Mouse (Mus musculus) neural tube, embryonic 13.5 days (tissue): ENCODE measurements at regions not wholly inside any gene's neighbourhood (a gene's known extent, or its start where the extent isn't known, plus 50 kb on each side); places are given as distances from the start of the nearest gene placed in this dataset.

ENCODE experiments used
- ATAC-seq: fragments of 200-750 bp; cut with Nextera tagmentation; 2 replicates; pipeline ENCODE4 v1.8.0; 2017; ENCODE audit warnings: low read depth, mild to moderate bottlenecking, moderate TSS enrichment, moderate library complexity
- H3K27ac ChIP-seq: fragments of 300-500 bp; sonication (generic); replicated peaks from 2 replicates; pipeline ENCODE4 v1.5.1; 2015; ENCODE audit warnings: moderate library complexity, mild to moderate bottlenecking, inconsistent platforms
- H3K27me3 ChIP-seq: fragments of 300-500 bp; sonication (generic); 2 replicates; pipeline ENCODE4 v1.6.1; 2015; ENCODE audit warnings: mild to moderate bottlenecking, inconsistent platforms
- H3K36me3 ChIP-seq: fragments of 300-500 bp; sonication (generic); 2 replicates; pipeline ENCODE4 v1.6.1; 2015; ENCODE audit warnings: mild to moderate bottlenecking, inconsistent platforms
- H3K4me1 ChIP-seq: fragments of 300-500 bp; sonication (generic); replicated peaks from 2 replicates; pipeline ENCODE4 v1.6.1; 2015; ENCODE audit warnings: inconsistent platforms
- H3K4me2 ChIP-seq: fragments of 300-500 bp; sonication (generic); 2 replicates; pipeline ENCODE4 v1.6.1; 2015; ENCODE audit warnings: inconsistent platforms, mild to moderate bottlenecking, moderate library complexity
- H3K4me3 ChIP-seq: fragments of 300-500 bp; sonication (generic); 2 replicates; pipeline ENCODE4 v1.5.1; 2015; ENCODE audit warnings: mild to moderate bottlenecking, inconsistent platforms
- H3K9ac ChIP-seq: fragments of 300-500 bp; sonication (generic); 2 replicates; pipeline ENCODE4 v1.6.1; 2015; ENCODE audit warnings: moderate library complexity, mild to moderate bottlenecking, inconsistent platforms
- H3K9me3 ChIP-seq: fragments of 300-500 bp; sonication (generic); 2 replicates; pipeline ENCODE4 v1.6.1; 2016; ENCODE audit warnings: inconsistent platforms
- WGBS: fragments of 180-500 bp; shearing (Covaris S2); methylation state at CpG from one replicate; pipeline ENCODE4 v1.1.7; 2015; 5-methylcytosine and 5-hydroxymethylcytosine counted together

GRCm38 (mm10) chr2:10826134-10826767 is 345.7 kb upstream of the Prkcq start:
- ATAC-seq, result no peak
- Histone ChIP-seq H3K27ac (no peak overlapping the region), H3K9me3 (no peaks in the 10 kb centered on the region), H3K4me1 (no peaks in the 10 kb centered on the region), H3K27me3 (0 out of 2 replicates have a peak, but pooled peaks cover 4% of the 10 kb centered on the region), H3K36me3 (no peaks in the 10 kb centered on the region), H3K4me3 (no peak overlapping the region), H3K9ac (no peak overlapping the region), H3K4me2 (peak overlapping the region; percentile 53; the same call in 1 of the 2 replicates)
- 86% methylated on average over 10 of the region's 10 CpGs for WGBS

GRCm38 (mm10) chr2:10839976-10840375 is 331.9 kb upstream of the Prkcq start:
- WGBS, result 45% methylated on average over 5 of the region's 5 CpGs
- Histone ChIP-seq H3K36me3 (no peaks in the 10 kb centered on the region), H3K4me1 (no peaks in the 10 kb centered on the region), H3K9me3 (no peaks in the 10 kb centered on the region; the same call in 1 of the 2 replicates), H3K4me3 (no peak overlapping the region), H3K27ac (no peak overlapping the region), H3K9ac (no peak overlapping the region), H3K4me2 (no peak overlapping the region), H3K27me3 (no peaks in the 10 kb centered on the region)
- no peak for ATAC-seq

DNA sequence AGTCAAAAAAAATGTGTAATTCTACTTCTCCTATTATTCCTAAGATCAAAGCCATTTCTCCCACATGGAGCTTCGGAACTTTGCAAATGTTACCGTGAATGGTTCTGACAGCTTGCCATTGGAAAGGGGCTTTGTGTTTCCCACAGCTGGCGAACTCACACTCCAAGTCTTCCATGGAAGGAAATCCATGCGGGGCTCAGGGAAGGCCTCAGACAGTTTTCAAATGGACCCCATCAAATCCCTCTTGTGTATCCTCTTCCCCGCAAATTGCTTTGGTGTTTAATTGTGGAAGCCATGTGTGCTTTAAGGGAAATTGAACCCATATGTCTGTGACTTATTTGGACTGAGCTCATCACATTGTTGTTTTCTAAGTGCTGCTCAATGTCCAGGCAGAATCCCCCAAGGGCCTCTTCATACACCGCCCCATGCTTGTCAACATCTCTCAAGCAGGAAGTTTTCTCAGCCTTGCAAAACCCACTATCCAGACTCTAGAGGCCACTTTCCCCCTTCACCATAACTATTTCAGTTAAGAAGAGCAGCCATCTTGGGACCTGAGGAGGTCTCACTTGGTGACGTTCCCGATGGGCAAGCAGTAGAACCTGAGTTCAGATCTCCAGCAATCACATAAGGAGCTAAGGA is 310.1 kb upstream of the Prkcq start:
- no peaks in the 10 kb centered on the region for H3K27me3 ChIP-seq
- H3K4me2 ChIP-seq, result no peak overlapping the region
- no peak overlapping the region for H3K27ac ChIP-seq
- H3K9me3 ChIP-seq, result no peaks in the 10 kb centered on the region
- WGBS, result 68% methylated on average over 8 of the region's 8 CpGs
- no peaks in the 10 kb centered on the region for H3K36me3 ChIP-seq
- H3K4me1 ChIP-seq, result no peaks in the 10 kb centered on the region
- no peak overlapping the region for H3K4me3 ChIP-seq
- ATAC-seq, result no peak
- no peak overlapping the region for H3K9ac ChIP-seq

DNA sequence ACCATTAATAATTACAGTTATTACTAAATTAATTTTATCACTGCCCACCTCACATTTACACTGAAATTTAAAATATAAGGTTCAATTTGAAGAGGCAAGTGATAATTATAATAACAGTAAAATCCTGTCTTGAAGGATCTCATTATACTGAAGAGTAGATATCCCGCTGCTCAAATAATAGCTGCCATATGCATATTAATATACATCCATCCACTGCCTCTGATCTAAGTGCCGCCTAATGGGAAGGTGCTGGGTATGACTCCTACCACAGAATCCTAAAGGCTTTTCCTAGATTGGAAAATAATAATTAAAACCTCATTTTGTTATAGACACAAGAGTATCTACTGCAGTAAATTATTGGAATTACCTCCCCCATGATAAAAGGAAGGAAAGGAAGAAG is 307.5 kb upstream of the Prkcq start:
- Histone ChIP-seq H3K4me2 (no peak overlapping the region), H3K4me3 (no peak overlapping the region), H3K4me1 (no peaks in the 10 kb centered on the region), H3K36me3 (no peaks in the 10 kb centered on the region), H3K9me3 (no peaks in the 10 kb centered on the region), H3K27me3 (no peaks in the 10 kb centered on the region), H3K27ac (no peak overlapping the region), H3K9ac (no peak overlapping the region)
- ATAC-seq, result peak; percentile 87
- 75% methylated on average over 2 of the region's 2 CpGs for whole genome bisulfite sequencing

DNA sequence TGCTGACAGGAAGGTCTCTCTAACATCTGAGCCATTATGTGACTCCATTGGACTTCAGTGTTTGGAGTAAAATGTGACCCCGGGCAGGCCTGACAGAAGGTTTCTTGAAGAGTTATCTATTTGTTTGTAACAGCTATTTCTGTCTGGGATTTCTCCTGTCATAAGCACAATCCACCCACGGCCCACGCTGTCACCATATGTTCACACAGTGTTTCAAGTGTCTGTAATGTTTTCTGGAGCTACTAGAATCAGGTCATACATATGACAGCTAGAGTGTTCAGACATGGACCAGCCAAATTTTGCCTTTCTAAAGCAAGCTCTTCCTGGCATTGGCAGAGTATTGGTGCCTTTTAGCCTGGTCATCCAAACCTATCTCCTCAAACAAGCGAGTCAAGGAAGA is 297.6 kb upstream of the Prkcq start:
- no peaks in the 10 kb centered on the region for H3K4me1 ChIP-seq
- H3K36me3 ChIP-seq, result no peaks in the 10 kb centered on the region
- no peak overlapping the region for H3K27ac ChIP-seq
- H3K4me2 ChIP-seq, result no peak overlapping the region
- no peak for ATAC-seq
- no peak overlapping the region for H3K4me3 ChIP-seq
- no peaks in the 10 kb centered on the region for H3K27me3 ChIP-seq
- H3K9ac ChIP-seq, result no peak overlapping the region
- H3K9me3 ChIP-seq, result no peaks in the 10 kb centered on the region
- 92% methylated on average over 4 of the region's 4 CpGs for WGBS

- Histone ChIP-seq H3K4me1 (no peaks in the 10 kb centered on the region), H3K27ac (no peak overlapping the region), H3K36me3 (no peaks in the 10 kb centered on the region), H3K9me3 (no peaks in the 10 kb centered on the region), H3K27me3 (no peaks in the 10 kb centered on the region), H3K9ac (no peak overlapping the region), H3K4me2 (no peak overlapping the region), H3K4me3 (no peak overlapping the region)
- WGBS, result 87% methylated on average over 3 of the region's 3 CpGs
- ATAC-seq, result no peak
Observed at GRCm38 (mm10) chr2:10901926-10902325, 270.0 kb upstream of the Prkcq start.

DNA sequence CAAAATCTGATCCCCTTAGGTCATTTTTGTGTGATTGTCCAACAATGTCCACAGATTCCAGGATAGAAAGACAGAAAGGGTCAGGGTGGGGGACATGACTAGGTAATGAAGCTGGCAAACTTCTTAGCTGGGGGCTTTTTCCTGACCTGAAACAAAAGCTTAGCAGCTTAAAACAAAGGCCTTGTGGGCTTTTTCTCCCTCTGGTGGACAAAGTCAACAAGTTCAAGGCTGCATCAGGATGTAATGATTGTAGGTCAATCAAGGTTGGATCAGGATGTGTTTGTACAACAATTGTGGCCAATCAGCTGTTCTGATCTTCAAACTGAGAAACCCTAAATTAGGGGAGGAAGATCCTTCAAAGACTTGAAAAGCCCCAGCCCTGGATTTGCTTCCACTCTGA is 252.0 kb upstream of the Prkcq start:
- Histone ChIP-seq H3K4me1 (peaks cover 15% of the 10 kb centered on the region; the same call in 1 of the 2 replicates), H3K4me3 (no peak overlapping the region), H3K27ac (no peak overlapping the region), H3K4me2 (no peak overlapping the region), H3K36me3 (no peaks in the 10 kb centered on the region), H3K9me3 (no peaks in the 10 kb centered on the region), H3K9ac (no peak overlapping the region), H3K27me3 (no peaks in the 10 kb centered on the region)
- ATAC-seq, result no peak

DNA sequence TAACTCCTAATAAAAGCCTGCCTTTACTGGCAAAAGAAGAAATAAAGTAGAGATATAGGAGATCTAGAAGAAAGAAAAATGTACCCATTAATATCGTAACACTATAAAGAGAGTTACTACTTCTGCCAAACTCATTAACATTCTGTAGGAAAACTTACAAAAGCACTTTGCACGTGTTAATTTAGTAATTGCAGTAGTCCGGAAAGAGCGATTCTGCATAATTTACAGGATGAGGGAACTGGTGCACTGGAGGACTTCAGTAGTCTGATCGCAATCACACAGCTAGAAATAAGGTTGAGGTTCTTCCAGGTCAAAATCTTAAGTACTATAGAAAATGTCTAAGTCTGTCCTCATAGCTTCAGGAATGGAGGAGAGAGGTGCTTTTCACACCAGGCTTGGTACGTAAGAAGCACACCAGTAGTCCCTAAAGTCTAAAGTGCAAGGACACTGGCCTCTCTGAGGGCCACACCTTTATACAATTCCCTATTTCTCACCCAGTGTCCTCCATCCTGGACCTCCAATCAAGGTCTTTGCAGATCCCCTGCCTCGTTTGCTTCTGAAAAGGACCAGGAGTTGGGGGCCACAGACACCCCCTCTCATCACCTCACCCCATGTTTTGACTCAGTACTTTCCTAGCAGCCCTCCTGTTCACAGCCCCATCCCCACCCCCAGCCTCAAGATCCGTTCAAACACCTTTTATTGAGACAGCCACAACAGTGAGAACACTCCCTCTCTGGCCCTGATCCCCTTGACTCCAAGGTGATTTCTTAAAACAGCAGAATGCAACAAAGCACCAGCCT is 251.0 kb upstream of the Prkcq start:
- Histone ChIP-seq H3K4me3 (no peak overlapping the region), H3K27me3 (no peaks in the 10 kb centered on the region), H3K27ac (no peak overlapping the region), H3K9me3 (no peaks in the 10 kb centered on the region), H3K4me1 (peaks cover 15% of the 10 kb centered on the region; the same call in 1 of the 2 replicates), H3K4me2 (no peak overlapping the region), H3K36me3 (no peaks in the 10 kb centered on the region), H3K9ac (no peak overlapping the region)
- 66% methylated on average over 8 of the region's 8 CpGs for WGBS
- ATAC-seq, result no peak

GRCm38 (mm10) chr2:10921486-10922450 is 250.1 kb upstream of the Prkcq start:
- Histone ChIP-seq H3K4me1 (peaks cover 15% of the 10 kb centered on the region; the same call in 1 of the 2 replicates), H3K4me3 (no peak overlapping the region), H3K36me3 (no peaks in the 10 kb centered on the region), H3K9me3 (no peaks in the 10 kb centered on the region), H3K9ac (no peak overlapping the region), H3K27me3 (no peaks in the 10 kb centered on the region), H3K27ac (0 out of 2 replicates have a peak overlapping the region, but pooled peaks have one; percentile 0), H3K4me2 (0 out of 2 replicates have a peak overlapping the region, but pooled peaks have one; percentile 4)
- no peak; the same call in 1 of the 2 replicates for ATAC-seq
- 38% methylated on average over 13 of the region's 13 CpGs for WGBS

GRCm38 (mm10) chr2:10923984-10924383 is 247.9 kb upstream of the Prkcq start:
- Histone ChIP-seq H3K4me2 (no peak overlapping the region), H3K27me3 (no peaks in the 10 kb centered on the region), H3K36me3 (no peaks in the 10 kb centered on the region), H3K4me1 (peaks cover 15% of the 10 kb centered on the region; the same call in 1 of the 2 replicates), H3K9me3 (no peaks in the 10 kb centered on the region), H3K27ac (peak overlapping the region; percentile 34), H3K9ac (no peak overlapping the region), H3K4me3 (no peak overlapping the region)
- peak; percentile 70 for ATAC-seq
- 80% methylated on average over 4 of the region's 4 CpGs for WGBS

- H3K27ac ChIP-seq, result no peak overlapping the region
- no peaks in the 10 kb centered on the region for H3K9me3 ChIP-seq
- no peaks in the 10 kb centered on the region for H3K27me3 ChIP-seq
- ATAC-seq, result no peak
- no peak overlapping the region for H3K4me3 ChIP-seq
- peaks cover 15% of the 10 kb centered on the region; the same call in 1 of the 2 replicates for H3K4me1 ChIP-seq
- 61% methylated on average over 7 of the region's 7 CpGs for WGBS
- H3K4me2 ChIP-seq, result no peak overlapping the region
- no peaks in the 10 kb centered on the region for H3K36me3 ChIP-seq
- H3K9ac ChIP-seq, result no peak overlapping the region
Observed at GRCm38 (mm10) chr2:10925361-10925760, 246.5 kb upstream of the Prkcq start.
